Mouse (Mus musculus) lung, embryonic 16.5 days (tissue): ENCODE data around the gene Git2. TPM values are rescaled to one million over a fixed set of nuclear protein-coding genes. Genes with fewer than 3 reads are reported as not detected.

Source experiments
- ATAC-seq: fragments of 200-750 bp; cut with Nextera tagmentation; 2 replicates; pipeline ENCODE4 v1.8.0; 2017; ENCODE audit warnings: low read depth, mild to moderate bottlenecking, moderate library complexity
- H3K27ac ChIP-seq: fragments of 300-500 bp; sonication (generic); 2 replicates; pipeline ENCODE4 v1.5.1; 2014; ENCODE audit warnings: mild to moderate bottlenecking, control low read depth, low read length
- H3K27me3 ChIP-seq: fragments of 300-500 bp; sonication (generic); 2 replicates; pipeline ENCODE4 v1.6.1; 2014; ENCODE audit warnings: low read depth, low read length, mixed read lengths; ENCODE audit not compliant: control insufficient read depth, insufficient read depth
- H3K36me3 ChIP-seq: fragments of 300-500 bp; sonication (generic); 2 replicates; pipeline ENCODE4 v1.6.1; 2014; ENCODE audit warnings: low read length; ENCODE audit not compliant: control insufficient read depth, insufficient read depth
- H3K4me1 ChIP-seq: fragments of 300-500 bp; sonication (generic); replicated peaks from 2 replicates; pipeline ENCODE4 v1.6.1; 2014; ENCODE audit warnings: low read length, mixed read lengths; ENCODE audit not compliant: control insufficient read depth, insufficient read depth
- H3K4me2 ChIP-seq: fragments of 300-500 bp; sonication (generic); 2 replicates; pipeline ENCODE4 v1.6.1; 2014; ENCODE audit warnings: low read depth, low read length, control low read depth
- H3K4me3 ChIP-seq: fragments of 300-500 bp; sonication (generic); 2 replicates; pipeline ENCODE4 v1.5.1; 2014; ENCODE audit warnings: mild to moderate bottlenecking, low read length, control low read depth
- H3K9ac ChIP-seq: fragments of 300-500 bp; sonication (generic); 2 replicates; pipeline ENCODE4 v1.6.1; 2014; ENCODE audit warnings: low read length, control low read depth
- H3K9me3 ChIP-seq: fragments of 300-500 bp; sonication (generic); 2 replicates; pipeline ENCODE4 v1.6.1; 2016; ENCODE audit warnings: low read length; ENCODE audit not compliant: control insufficient read depth
- WGBS: fragments of 180-500 bp; shearing (Covaris S2); extraction: QIAGEN DNeasy Blood & Tissue Kit; methylation state at CpG from one replicate; pipeline ENCODE4 v1.1.7; 2014; 5-methylcytosine and 5-hydroxymethylcytosine counted together
- polyA plus RNA-seq: library from polyadenylated mRNA; unstranded; fragments of >200 nt; fragmentation: Nextera tagmentation; extraction: Ambion mirVana; gene quantifications from 2 replicates; pipeline ENCODE4 v1.2.1, GENCODE M21; 2015

The Git2 gene
- polyA plus RNA-seq, 1 experiment from 2014 or later: 59.0 TPM

- H3K36me3 ChIP-seq: no peaks in the 10 kb centered on the region
- H3K4me3 ChIP-seq: peak overlapping the region; percentile 76
- H3K4me2 ChIP-seq: peak overlapping the region; percentile 95
- peak; percentile 20; the same call in 1 of the 2 replicates for ATAC-seq
- H3K9me3 ChIP-seq: no peaks in the 10 kb centered on the region
- 16% methylated on average over 16 of the region's 16 CpGs for WGBS
- peaks cover 9% of the 10 kb centered on the region for H3K4me1 ChIP-seq
- H3K27ac ChIP-seq: peak overlapping the region; percentile 0; the same call in 1 of the 2 replicates
- H3K27me3 ChIP-seq: 0 out of 2 replicates have a peak, but pooled peaks cover 2% of the 10 kb centered on the region
- H3K9ac ChIP-seq: peak overlapping the region; percentile 86
Observed at GRCm38 (mm10) chr5:114689700-114690366, 85.5 kb downstream of the Git2 start.

- Histone ChIP-seq H3K4me3 (no peak overlapping the region), H3K27me3 (0 out of 2 replicates have a peak, but pooled peaks cover 2% of the 10 kb centered on the region), H3K36me3 (no peaks in the 10 kb centered on the region), H3K9ac (no peak overlapping the region), H3K4me1 (peaks cover 9% of the 10 kb centered on the region), H3K4me2 (no peak overlapping the region), H3K9me3 (no peaks in the 10 kb centered on the region), H3K27ac (no peak overlapping the region)
- no peak for ATAC-seq
- WGBS: 73% methylated on average over 13 of the region's 13 CpGs
Observed at GRCm38 (mm10) chr5:114688703-114689102, 86.6 kb downstream of the Git2 start.

GRCm38 (mm10) chr5:114687901-114688300, 87.4 kb downstream of the Git2 start:
- no peak overlapping the region for H3K9ac ChIP-seq
- ATAC-seq: no peak
- peaks cover 9% of the 10 kb centered on the region for H3K4me1 ChIP-seq

GRCm38 (mm10) chr5:114686726-114687210, 88.5 kb downstream of the Git2 start:
- Histone ChIP-seq H3K27ac (no peak overlapping the region), H3K4me3 (no peak overlapping the region), H3K4me2 (no peak overlapping the region), H3K4me1 (peaks cover 15% of the 10 kb centered on the region), H3K9ac (no peak overlapping the region; the same call in 1 of the 2 replicates), H3K9me3 (no peaks in the 10 kb centered on the region), H3K27me3 (no peaks in the 10 kb centered on the region), H3K36me3 (no peaks in the 10 kb centered on the region)
- ATAC-seq: no peak
- 47% methylated on average over 7 of the region's 7 CpGs for WGBS

More at GRCm38 (mm10) chr5:114687901-114688300, 87.4 kb downstream of the Git2 start:
- Histone ChIP-seq H3K36me3 (no peaks in the 10 kb centered on the region), H3K9me3 (no peaks in the 10 kb centered on the region), H3K27me3 (0 out of 2 replicates have a peak, but pooled peaks cover 2% of the 10 kb centered on the region), H3K4me2 (no peak overlapping the region), H3K4me3 (no peak overlapping the region), H3K27ac (no peak overlapping the region)

- 86% methylated on average over 5 of the region's 5 CpGs for WGBS
- H3K4me1 ChIP-seq: peaks cover 13% of the 10 kb centered on the region
- no peak for ATAC-seq
Observed at GRCm38 (mm10) chr5:114685986-114686385, 89.3 kb downstream of the Git2 start.

GRCm38 (mm10) chr5:114681717-114682116, 93.6 kb downstream of the Git2 start:
- no peaks in the 10 kb centered on the region for H3K27me3 ChIP-seq
- WGBS: 57% methylated on average over 8 of the region's 8 CpGs
- no peak overlapping the region for H3K4me2 ChIP-seq
- H3K36me3 ChIP-seq: peaks cover 3% of the 10 kb centered on the region
- peak overlapping the region; percentile 76 for H3K27ac ChIP-seq
- no peaks in the 10 kb centered on the region for H3K9me3 ChIP-seq
- H3K4me3 ChIP-seq: no peak overlapping the region
- no peak overlapping the region for H3K9ac ChIP-seq
- peak; percentile 60 for ATAC-seq
- H3K4me1 ChIP-seq: peaks cover 19% of the 10 kb centered on the region

More at GRCm38 (mm10) chr5:114685986-114686385, 89.3 kb downstream of the Git2 start:
- no peak overlapping the region for H3K4me2 ChIP-seq
- no peak overlapping the region for H3K9ac ChIP-seq
- no peak overlapping the region for H3K4me3 ChIP-seq
- no peaks in the 10 kb centered on the region for H3K9me3 ChIP-seq
- no peaks in the 10 kb centered on the region for H3K27me3 ChIP-seq
- H3K36me3 ChIP-seq: no peaks in the 10 kb centered on the region
- H3K27ac ChIP-seq: no peak overlapping the region

- Histone ChIP-seq H3K27me3 (no peaks in the 10 kb centered on the region), H3K4me2 (no peak overlapping the region), H3K9ac (peak overlapping the region; percentile 21; the same call in 1 of the 2 replicates), H3K36me3 (peaks cover 7% of the 10 kb centered on the region), H3K9me3 (no peaks in the 10 kb centered on the region), H3K27ac (peak overlapping the region; percentile 76), H3K4me1 (peaks cover 19% of the 10 kb centered on the region), H3K4me3 (no peak overlapping the region)
- ATAC-seq: peak; percentile 34; the same call in 1 of the 2 replicates
- WGBS: 42% methylated on average over 19 of the region's 19 CpGs
Observed at GRCm38 (mm10) chr5:114680676-114681285, 94.5 kb downstream of the Git2 start.

- Histone ChIP-seq H3K27ac (peak overlapping the region; percentile 76), H3K4me3 (no peak overlapping the region), H3K27me3 (no peaks in the 10 kb centered on the region), H3K4me2 (no peak overlapping the region), H3K4me1 (peaks cover 19% of the 10 kb centered on the region), H3K9ac (peak overlapping the region; percentile 13; the same call in 1 of the 2 replicates), H3K36me3 (peaks cover 7% of the 10 kb centered on the region), H3K9me3 (no peaks in the 10 kb centered on the region)
- WGBS: 72% methylated on average over 17 of the region's 17 CpGs
- no peak for ATAC-seq
Observed at GRCm38 (mm10) chr5:114679841-114680591, 95.3 kb downstream of the Git2 start.
